27 mouse cellular contexts compared by ENCODE assay signal in the genomic region with DNA sequence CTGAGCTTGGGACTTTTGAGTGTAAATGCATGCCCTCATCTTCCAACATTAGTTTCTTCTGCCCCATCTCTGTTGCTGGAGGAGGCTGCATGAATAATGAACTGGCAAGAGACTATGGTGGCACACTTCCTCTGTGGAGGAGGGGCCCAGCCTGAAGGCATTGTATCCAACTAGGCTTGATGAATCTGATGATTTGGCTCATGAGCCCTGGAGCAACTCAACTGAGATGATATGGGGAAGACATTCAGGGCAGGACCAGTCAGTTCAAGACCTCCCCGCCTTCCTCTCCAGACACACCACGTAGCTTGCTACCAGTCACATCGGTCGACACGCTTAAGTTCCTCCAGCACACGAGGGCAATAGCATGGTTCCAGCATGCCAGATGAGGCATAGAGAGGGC. TPM values are rescaled to one million over a fixed set of nuclear protein-coding genes. Genes with fewer than 3 reads are reported as not detected.
DNase-seq lines count a peak whose midpoint lies in the region; ATAC-seq lines count a peak whose summit lies in the region.
"Had no signal": no experiment of that assay in that cellular context is flagged by ENCODE, and none has a peak within 500 bp of the region (broad histone marks: within the 10 kb centered on the region; RNA-seq: fewer than 3 reads in every experiment).

No protein-coding gene starts in this region.

- no peak overlapping the region for H3K4me3 ChIP-seq in hindbrain, embryonic 16.5 days (ENCODE audit: low read length)
- no peak overlapping the region for H3K4me3 ChIP-seq in hindbrain, embryonic 12.5 days
- peak overlapping the region; percentile 50 for H3K4me3 ChIP-seq in megakaryocyte, embryonic 14.5 days (replicated peaks)
- H3K4me3 ChIP-seq: embryonic facial prominence, embryonic 10.5 days; embryonic facial prominence, embryonic 13.5 days; erythroblast, embryonic 14.5 days; forebrain, embryonic 12.5 days; forebrain, embryonic 15.5 days; heart, embryonic 12.5 days; heart, embryonic 15.5 days; hindbrain, embryonic 10.5 days; intestine, embryonic 15.5 days had no signal

- no peaks in the 10 kb centered on the region for H3K36me3 ChIP-seq in hindbrain, embryonic 16.5 days (ENCODE audit: control insufficient read depth, insufficient read depth, low read length)
- H3K36me3 ChIP-seq in hindbrain, embryonic 12.5 days = no peaks in the 10 kb centered on the region
- H3K36me3 ChIP-seq in megakaryocyte, embryonic 14.5 days (replicated peaks; ENCODE audit: low read length) = no peaks in the 10 kb centered on the region
- H3K36me3 ChIP-seq: embryonic facial prominence, embryonic 10.5 days; embryonic facial prominence, embryonic 13.5 days; forebrain, embryonic 12.5 days; forebrain, embryonic 15.5 days; G1E; heart, embryonic 12.5 days; heart, embryonic 15.5 days; hindbrain, embryonic 10.5 days; intestine, embryonic 15.5 days had no signal

- H3K27me3 ChIP-seq in hindbrain, embryonic 16.5 days (replicated peaks; ENCODE audit: control insufficient read depth, insufficient read depth, low read length) = no peaks in the 10 kb centered on the region
- H3K27me3 ChIP-seq in hindbrain, embryonic 12.5 days = no peaks in the 10 kb centered on the region
- peaks cover 2% of the 10 kb centered on the region for H3K27me3 ChIP-seq in megakaryocyte, embryonic 14.5 days (replicated peaks)
- H3K27me3 ChIP-seq: forebrain, embryonic 12.5 days; forebrain, embryonic 15.5 days; heart, embryonic 12.5 days; heart, embryonic 15.5 days; intestine, embryonic 15.5 days had no signal

- H3K9ac ChIP-seq in hindbrain, embryonic 16.5 days (ENCODE audit: low read depth, low read length) = no peak overlapping the region
- no peak overlapping the region for H3K9ac ChIP-seq in hindbrain, embryonic 12.5 days
- H3K9ac ChIP-seq: embryonic facial prominence, embryonic 13.5 days; forebrain, embryonic 12.5 days; forebrain, embryonic 15.5 days; heart, embryonic 12.5 days; heart, embryonic 15.5 days; intestine, embryonic 15.5 days had no signal

- no peaks in the 10 kb centered on the region for H3K4me1 ChIP-seq in hindbrain, embryonic 16.5 days (ENCODE audit: control insufficient read depth, insufficient read depth, low read depth, low read length)
- H3K4me1 ChIP-seq in hindbrain, embryonic 12.5 days = no peaks in the 10 kb centered on the region; the same call in 1 of the 2 replicates
- peaks cover 16% of the 10 kb centered on the region for H3K4me1 ChIP-seq in megakaryocyte, embryonic 14.5 days
- H3K4me1 ChIP-seq: forebrain, embryonic 12.5 days; intestine, embryonic 15.5 days had no signal

- peak; percentile 27; the same call in 1 of the 2 replicates for ATAC-seq in hindbrain, embryonic 16.5 days
- ATAC-seq in hindbrain, embryonic 12.5 days (ENCODE audit: low FRiP score) = no peak
- ATAC-seq in megakaryocyte, adult 5-6 weeks (ENCODE audit: poor library complexity, severe bottlenecking) = no peak
- ATAC-seq: forebrain, embryonic 15.5 days; intestine, embryonic 15.5 days had no signal

- no peak overlapping the region for H3K27ac ChIP-seq in hindbrain, embryonic 16.5 days (ENCODE audit: low read depth, low read length)
- H3K27ac ChIP-seq in hindbrain, embryonic 12.5 days = no peak overlapping the region
- H3K27ac ChIP-seq: embryonic facial prominence, embryonic 10.5 days; forebrain, embryonic 12.5 days; forebrain, embryonic 15.5 days; heart, embryonic 15.5 days; hindbrain, embryonic 10.5 days; intestine, embryonic 15.5 days had no signal

- 72% methylated on average over 6 of the region's 6 CpGs for WGBS in hindbrain, embryonic 16.5 days
- 93% methylated on average over 6 of the region's 6 CpGs for WGBS in hindbrain, embryonic 12.5 days

- H3K9me3 ChIP-seq in hindbrain, embryonic 16.5 days (ENCODE audit: control insufficient read depth, low read length) = no peaks in the 10 kb centered on the region
- H3K9me3 ChIP-seq in hindbrain, embryonic 12.5 days (replicated peaks) = no peaks in the 10 kb centered on the region
- H3K9me3 ChIP-seq in megakaryocyte, embryonic 14.5 days = no peaks in the 10 kb centered on the region
- H3K9me3 ChIP-seq: embryonic facial prominence, embryonic 10.5 days; embryonic facial prominence, embryonic 13.5 days; forebrain, embryonic 12.5 days; forebrain, embryonic 15.5 days; heart, embryonic 12.5 days; heart, embryonic 15.5 days; hindbrain, embryonic 10.5 days; intestine, embryonic 15.5 days had no signal

- H3K4me2 ChIP-seq in hindbrain, embryonic 16.5 days (ENCODE audit: low read length) = no peak overlapping the region
- H3K4me2 ChIP-seq in hindbrain, embryonic 12.5 days (replicated peaks) = no peak overlapping the region
- H3K4me2 ChIP-seq: embryonic facial prominence, embryonic 13.5 days; forebrain, embryonic 12.5 days; forebrain, embryonic 15.5 days; heart, embryonic 15.5 days; intestine, embryonic 15.5 days had no signal

- peak; percentile 70 to 80 for DNase-seq in cerebellum, postnatal 10 days
- no peak for DNase-seq in cerebellum, postnatal 36 days
- DNase-seq: adrenal gland, adult 2 months; adrenal gland, postnatal 14 days; cerebellum, adult 11 months; cerebellum, adult 2 months; cerebellum, adult 9-11 months; embryo, embryonic 11 days; gastrocnemius, postnatal 25 days; heart, adult 18-20 months; heart, postnatal 10 days; heart, postnatal 36 days; kidney, adult 11 months had no signal

RNA-seq across cellular contexts. Expression of a gene that starts 22.0 kb away (rescaled TPM):
- 67.4 and 75.7 TPM in 2 replicates for polyA plus RNA-seq in hindbrain, embryonic 16.5 days (2015; fragmentation: Nextera tagmentation; extraction: Ambion mirVana)
- 58.4 and 63.1 TPM in 2 replicates for polyA plus RNA-seq in hindbrain, embryonic 12.5 days (2016; fragmentation: Nextera tagmentation; extraction: Ambion mirVana)
- 0.01 TPM in 1 of 2 replicates, not detected in the other for polyA plus RNA-seq in megakaryocyte, embryonic 14.5 days (2012; ENCODE audit: insufficient read depth, low replicate concordance)
- total RNA-seq in megakaryocyte, adult 5-6 weeks (2015) = not detected in 2 replicates
- 0.04 TPM in 1 of 2 replicates, not detected in the other for total RNA-seq in megakaryocyte, adult 5-6 weeks (2017)
- polyA plus RNA-seq: erythroblast, embryonic 14.5 days; G1E had no signal

Comparison
In these comparisons a context has a peak if more than half of its experiments do, and no peak if none do; other contexts are left out.
1. DNase-seq: peak in cerebellum, postnatal 10 days (2 of 2); none in cerebellum, postnatal 36 days (0 of 2).
2. RNA of a gene that starts 22.0 kb away (polyA plus RNA-seq): 67.4 to 75.7 TPM in hindbrain, embryonic 16.5 days and 58.4 to 63.1 TPM in hindbrain, embryonic 12.5 days; 0.01 TPM in megakaryocyte, embryonic 14.5 days; every median in the first group is over 10 times any median in the second.